Mouse (Mus musculus): ENCODE results near the gene Hc.

The Hc gene

GRCm38 (mm10) chr2:34953547-34954116 is 107.6 kb downstream of the Hc start:
- no peak for DNase-seq (ENCODE audit: low spot score)

- no peak for DNase-seq (ENCODE audit: low spot score)
These were observed 108.2 kb downstream of the Hc start for GRCm38 (mm10) chr2:34953018-34953417.

GRCm38 (mm10) chr2:34951469-34951868 is 109.8 kb downstream of the Hc start:
- no peak for DNase-seq (ENCODE audit: low spot score)

- DNase-seq (ENCODE audit: low spot score): no peak
These were observed 112.6 kb downstream of the Hc start for GRCm38 (mm10) chr2:34948622-34949021.

GRCm38 (mm10) chr2:34946046-34946445 is 115.2 kb downstream of the Hc start:
- DNase-seq (ENCODE audit: low spot score): no peak

- DNase-seq (ENCODE audit: low spot score): no peak
These were observed 115.7 kb downstream of the Hc start for GRCm38 (mm10) chr2:34945580-34945979.

- DNase-seq (ENCODE audit: low spot score): no peak
These were observed 116.5 kb downstream of the Hc start for GRCm38 (mm10) chr2:34944761-34945160.

- no peak for DNase-seq (ENCODE audit: low spot score)
These were observed 117.6 kb downstream of the Hc start for GRCm38 (mm10) chr2:34943556-34944120.

- no peak for DNase-seq (ENCODE audit: low spot score)
These were observed 120.1 kb downstream of the Hc start for GRCm38 (mm10) chr2:34941061-34941675.

- DNase-seq (ENCODE audit: low spot score): no peak
These were observed 121.0 kb downstream of the Hc start for GRCm38 (mm10) chr2:34940246-34940645.

GRCm38 (mm10) chr2:34938269-34939208 is 122.7 kb downstream of the Hc start:
- DNase-seq (ENCODE audit: low spot score): no peak

- DNase-seq (ENCODE audit: low spot score): no peak
These were observed 123.8 kb downstream of the Hc start for GRCm38 (mm10) chr2:34937460-34937859.
